Mouse (Mus musculus) ovary, postnatal 36 days (tissue): ENCODE data around the gene Rasl11a.
A peak's percentile ranks its signal among the peaks of the same experiment; 100 is the strongest.
"Not testable (repeated sequence)": the region's sequence is repeated elsewhere in the genome, so short reads cannot be mapped to it uniquely, and the experiment has no call there.

Experiments used
- DNase-seq: peaks from one replicate; pipeline ENCODE4 v3.0.0; 2022; ENCODE audit warnings: low spot score, mixed read lengths

Gene Rasl11a

GRCm38 (mm10) chr5:146844301-146844941 is 450 bp upstream of the Rasl11a start:
- no peak for DNase-seq

GRCm38 (mm10) chr5:146846489-146846888 is 1.6 kb downstream of the Rasl11a start:
- no peak for DNase-seq

- no peak for DNase-seq
Measured at GRCm38 (mm10) chr5:146848936-146849582, 4.2 kb downstream of the Rasl11a start.

GRCm38 (mm10) chr5:146856106-146856505 is 11.2 kb downstream of the Rasl11a start:
- DNase-seq: no peak

- DNase-seq: no peak
Measured at GRCm38 (mm10) chr5:146857620-146858019, 12.7 kb downstream of the Rasl11a start.

GRCm38 (mm10) chr5:146858772-146859171 is 13.9 kb downstream of the Rasl11a start:
- no peak for DNase-seq

GRCm38 (mm10) chr5:146859246-146859645 is 14.4 kb downstream of the Rasl11a start:
- no peak for DNase-seq

- peak; percentile 13 for DNase-seq
Measured at GRCm38 (mm10) chr5:146860222-146860998, 15.5 kb downstream of the Rasl11a start.

DNA sequence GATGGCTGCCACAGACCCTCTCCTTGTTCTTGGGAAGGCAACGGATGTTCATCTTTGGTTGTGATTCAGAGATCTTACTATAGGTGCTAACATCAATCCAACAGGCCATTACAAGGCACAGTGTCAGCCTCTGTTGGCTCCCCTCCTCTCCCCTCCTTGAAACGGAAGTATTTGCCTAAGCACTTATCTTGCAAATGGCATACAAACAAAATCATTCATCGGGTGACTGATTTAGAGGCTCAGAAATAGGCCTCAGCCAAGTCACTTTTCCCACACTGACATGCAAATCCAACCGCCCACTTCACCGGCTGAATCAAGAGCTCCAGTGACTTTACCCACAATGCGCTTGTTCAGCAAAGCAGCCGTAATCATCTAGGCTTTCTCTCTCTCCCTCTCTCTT is 16.7 kb downstream of the Rasl11a start:
- no peak for DNase-seq

- DNase-seq: no peak
Measured at GRCm38 (mm10) chr5:146865511-146865910, 20.6 kb downstream of the Rasl11a start.

DNA sequence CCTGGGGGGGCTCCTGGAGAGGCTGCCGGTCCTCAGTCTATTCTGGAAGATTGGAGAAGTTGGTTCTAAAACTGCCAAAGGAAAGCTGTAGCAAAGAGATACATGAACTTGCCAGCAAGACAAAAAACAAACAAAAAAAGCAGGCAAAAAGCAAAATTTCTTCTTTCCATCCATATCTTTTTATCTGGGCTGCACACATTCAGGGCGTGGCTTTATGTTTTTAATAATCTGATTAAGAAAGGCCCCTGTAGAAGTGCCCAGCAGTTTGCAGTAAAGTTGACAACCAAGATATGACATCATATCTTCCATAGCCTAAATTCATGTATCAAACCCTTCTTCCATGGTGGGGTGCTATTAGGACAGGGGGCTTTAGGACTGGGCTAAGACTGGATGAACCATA is 21.4 kb downstream of the Rasl11a start:
- no peak for DNase-seq

- DNase-seq: peak; percentile 29
Measured at GRCm38 (mm10) chr5:146867246-146867945, 22.5 kb downstream of the Rasl11a start.

- no peak for DNase-seq
Measured at GRCm38 (mm10) chr5:146867946-146868314, 23.1 kb downstream of the Rasl11a start.

DNA sequence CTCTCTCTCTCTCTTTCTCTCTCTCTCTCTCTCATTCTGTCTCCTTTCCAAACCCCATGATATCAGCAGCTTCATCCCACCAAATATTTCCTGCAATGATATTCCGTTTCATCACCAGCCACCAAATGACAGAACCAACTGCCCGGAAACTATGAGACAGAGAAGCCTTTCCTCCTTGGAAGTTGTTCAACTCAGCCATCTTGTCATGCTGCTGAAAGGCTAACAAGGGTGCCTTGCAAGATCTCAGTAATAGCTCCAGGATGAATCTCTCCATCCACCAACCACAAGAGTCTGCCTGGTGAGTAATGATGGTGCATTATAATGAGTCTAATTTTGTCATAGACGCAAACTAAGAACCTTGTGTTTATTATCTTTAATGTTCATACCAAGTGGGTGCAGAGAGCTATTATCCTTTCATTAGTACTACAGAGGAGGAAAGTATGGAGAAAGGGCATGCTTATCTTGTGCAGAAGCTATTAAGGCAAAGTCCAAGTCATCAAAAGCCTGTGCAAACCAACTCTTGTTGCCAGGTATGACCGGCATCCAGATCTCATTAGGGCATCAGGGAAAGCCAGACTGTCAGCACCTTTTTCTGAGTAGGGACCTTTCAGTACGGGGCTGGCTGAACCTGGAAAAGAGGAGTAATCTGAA is 28.2 kb downstream of the Rasl11a start:
- no peak for DNase-seq

GRCm38 (mm10) chr5:146876024-146876423 is 31.2 kb downstream of the Rasl11a start:
- DNase-seq: no peak

GRCm38 (mm10) chr5:146877882-146878281 is 33.0 kb downstream of the Rasl11a start:
- not testable (repeated sequence) for DNase-seq

GRCm38 (mm10) chr5:146882261-146882660 is 37.4 kb downstream of the Rasl11a start:
- DNase-seq: no peak

GRCm38 (mm10) chr5:146883053-146883452 is 38.2 kb downstream of the Rasl11a start:
- DNase-seq: no peak

DNA sequence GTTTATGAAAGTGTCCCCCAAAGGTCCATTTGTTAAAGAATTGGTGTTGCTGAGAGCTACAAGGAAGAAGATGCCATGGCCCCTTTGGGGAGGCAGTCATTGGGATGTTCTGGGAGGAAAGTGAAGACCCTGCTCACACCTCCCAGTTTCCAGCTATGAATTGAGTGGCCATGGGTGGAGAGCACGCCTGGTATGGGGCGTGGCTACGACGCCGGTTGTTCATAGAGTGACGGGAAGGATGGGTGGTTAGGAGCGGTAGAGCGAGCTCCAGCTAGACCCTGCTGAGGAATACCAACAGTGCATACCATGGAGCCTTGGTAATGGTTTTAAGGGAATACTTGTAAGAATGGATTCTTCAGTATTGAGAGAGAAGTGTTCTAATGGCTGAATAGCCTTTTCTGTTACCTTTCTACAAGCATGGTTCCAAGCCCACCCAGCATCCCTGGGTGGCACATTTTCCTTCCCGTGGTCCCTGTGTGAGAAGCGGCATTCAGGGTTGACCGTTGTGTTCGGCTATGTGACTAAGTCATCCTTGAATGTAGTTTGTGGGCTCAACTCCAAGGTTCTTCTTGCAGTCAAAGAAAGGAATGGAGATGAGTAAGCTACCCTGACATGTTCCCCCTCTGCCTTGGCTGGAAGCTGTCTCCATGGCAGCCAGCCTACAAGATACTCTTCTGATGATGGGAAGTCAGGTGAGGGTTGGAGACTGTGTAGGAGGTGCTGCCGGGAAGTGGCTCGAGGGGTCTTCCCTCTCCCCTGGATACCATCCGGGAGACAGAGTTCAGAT is 38.8 kb downstream of the Rasl11a start:
- DNase-seq: no peak

DNA sequence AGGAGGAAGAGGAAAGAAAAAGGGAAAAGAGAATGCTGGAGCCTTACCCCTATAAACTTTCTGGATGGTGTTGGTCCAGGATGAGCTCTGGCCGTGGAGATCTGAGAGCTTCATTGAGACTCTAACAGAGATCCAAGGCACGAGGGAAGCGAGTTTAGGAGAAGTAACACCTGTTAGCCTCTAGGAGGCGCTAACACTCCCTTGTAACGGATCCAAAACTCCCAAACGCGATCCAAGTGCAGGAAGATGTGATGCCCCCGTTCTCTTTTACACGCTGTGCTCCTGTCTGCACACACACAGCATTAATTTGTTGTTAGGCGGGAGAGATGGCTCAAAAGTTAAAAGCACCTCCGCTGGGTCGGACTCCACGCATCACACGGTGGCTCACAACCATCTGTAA is 46.3 kb downstream of the Rasl11a start:
- no peak for DNase-seq

DNA sequence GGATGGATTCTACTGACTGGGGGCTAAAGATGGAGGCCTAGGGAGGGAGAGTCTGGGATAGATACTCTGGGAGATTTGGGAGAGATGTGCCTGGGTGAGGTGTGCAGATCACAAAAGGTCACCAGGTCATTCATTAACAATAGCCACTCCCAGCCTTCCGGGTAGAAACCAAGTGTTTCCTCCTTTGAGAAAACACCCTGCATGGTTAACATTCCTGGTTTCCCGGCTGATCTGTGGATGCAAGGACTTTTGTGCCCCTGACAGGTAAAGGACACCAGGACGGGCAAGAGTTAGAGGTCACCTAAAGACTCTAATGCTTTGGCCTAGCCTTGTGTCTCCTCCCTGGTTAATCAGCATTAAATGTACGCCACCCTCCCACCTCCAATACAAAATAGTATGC is 48.0 kb downstream of the Rasl11a start:
- no peak for DNase-seq
